Mouse (Mus musculus) lung, embryonic 14.5 days (tissue): ENCODE results near the gene Grk5. TPM values are rescaled to one million over a fixed set of nuclear protein-coding genes. Genes with fewer than 3 reads are reported as not detected.

Experiments
- ATAC-seq: fragments of 200-750 bp; cut with Nextera tagmentation; 2 replicates; pipeline ENCODE4 v1.8.0; 2017; ENCODE audit warnings: mild to moderate bottlenecking, moderate TSS enrichment, moderate library complexity; ENCODE audit not compliant: insufficient read depth
- DNase-seq: peaks from one replicate; pipeline ENCODE4 v3.0.0-alpha.2; 2015
- H3K27ac ChIP-seq: fragments of 300-500 bp; sonication (generic); 2 replicates; pipeline ENCODE4 v1.5.1; 2014; ENCODE audit warnings: low read depth, mild to moderate bottlenecking, moderate library complexity
- H3K27me3 ChIP-seq: fragments of 300-500 bp; sonication (generic); 2 replicates; pipeline ENCODE4 v1.6.1; 2014; ENCODE audit warnings: low read length, control low read depth; ENCODE audit not compliant: insufficient read depth
- H3K36me3 ChIP-seq: fragments of 300-500 bp; sonication (generic); 2 replicates; pipeline ENCODE4 v1.6.1; 2014; ENCODE audit warnings: control low read depth; ENCODE audit not compliant: insufficient read depth
- H3K4me1 ChIP-seq: fragments of 300-500 bp; sonication (generic); 2 replicates; pipeline ENCODE4 v1.6.1; 2014; ENCODE audit warnings: antibody characterized with exemption, control low read depth; ENCODE audit not compliant: insufficient read depth
- H3K4me2 ChIP-seq: fragments of 300-500 bp; sonication (generic); 2 replicates; pipeline ENCODE4 v1.6.1; 2014; ENCODE audit warnings: mild to moderate bottlenecking
- H3K4me3 ChIP-seq: fragments of 300-500 bp; sonication (generic); 2 replicates; pipeline ENCODE4 v1.5.1; 2014; ENCODE audit warnings: low read depth, low read length
- H3K9ac ChIP-seq: fragments of 300-500 bp; sonication (generic); 2 replicates; pipeline ENCODE4 v1.6.1; 2014
- H3K9me3 ChIP-seq: fragments of 300-500 bp; sonication (generic); 2 replicates; pipeline ENCODE4 v1.6.1; 2016; ENCODE audit warnings: low read depth, low read length, control low read depth
- CTCF ChIP-seq: IDR thresholded peaks from 2 replicates; pipeline ENCODE4 v1.5.1; 2016; ENCODE audit warnings: antibody characterized with exemption, low read depth
- WGBS: fragments of 180-500 bp; shearing (Covaris S2); extraction: QIAGEN DNeasy Blood & Tissue Kit; methylation state at CpG from one replicate; pipeline ENCODE4 v1.1.7; 2014; 5-methylcytosine and 5-hydroxymethylcytosine counted together
- polyA plus RNA-seq: library from polyadenylated mRNA; unstranded; fragments of >200 nt; fragmentation: Nextera tagmentation; extraction: Ambion mirVana; gene quantifications from 2 replicates; pipeline ENCODE4 v1.2.1, GENCODE M21; 2014

Gene Grk5
- polyA plus RNA-seq, 1 experiment from 2014 or later, result 4.5 TPM

DNA sequence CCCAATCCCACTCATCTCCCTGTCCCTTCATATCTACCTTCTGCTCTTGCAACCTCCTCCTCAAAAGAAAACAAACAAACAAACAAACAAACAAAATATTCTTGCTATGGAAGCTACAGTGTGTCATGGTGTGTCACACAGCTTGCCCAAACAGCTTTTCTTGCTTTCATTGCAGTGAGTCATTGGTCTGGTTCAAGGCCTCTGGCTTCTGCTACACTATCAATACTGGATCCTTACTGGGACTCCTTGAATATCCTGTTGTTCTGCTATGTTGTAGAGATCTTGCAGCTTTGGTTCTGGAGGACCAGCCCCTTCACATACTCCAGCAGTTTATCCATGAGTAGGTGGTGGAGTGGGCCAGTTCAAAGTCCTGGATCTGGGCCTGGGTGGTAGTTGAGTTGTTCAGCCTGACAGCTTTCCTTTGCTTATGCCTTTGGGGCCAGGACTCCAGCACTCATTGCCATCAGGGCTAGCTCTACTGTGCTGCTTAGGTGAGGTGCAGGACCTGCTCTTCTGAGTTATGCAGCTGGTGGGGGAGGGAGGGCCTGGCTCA, 66.7 kb downstream of the Grk5 start:
- DNase-seq (no peak), ATAC-seq (no peak)
- no peak overlapping the region for H3K4me3 ChIP-seq
- H3K27ac ChIP-seq, result no peak overlapping the region
- no peaks in the 10 kb centered on the region for H3K27me3 ChIP-seq
- H3K9ac ChIP-seq, result no peak overlapping the region
- TF ChIP-seq CTCF, result no peak
- H3K9me3 ChIP-seq, result no peaks in the 10 kb centered on the region
- H3K4me1 ChIP-seq, result 0 out of 2 replicates have a peak, but pooled peaks cover 3% of the 10 kb centered on the region
- H3K4me2 ChIP-seq, result no peak overlapping the region
- no peaks in the 10 kb centered on the region for H3K36me3 ChIP-seq

DNA sequence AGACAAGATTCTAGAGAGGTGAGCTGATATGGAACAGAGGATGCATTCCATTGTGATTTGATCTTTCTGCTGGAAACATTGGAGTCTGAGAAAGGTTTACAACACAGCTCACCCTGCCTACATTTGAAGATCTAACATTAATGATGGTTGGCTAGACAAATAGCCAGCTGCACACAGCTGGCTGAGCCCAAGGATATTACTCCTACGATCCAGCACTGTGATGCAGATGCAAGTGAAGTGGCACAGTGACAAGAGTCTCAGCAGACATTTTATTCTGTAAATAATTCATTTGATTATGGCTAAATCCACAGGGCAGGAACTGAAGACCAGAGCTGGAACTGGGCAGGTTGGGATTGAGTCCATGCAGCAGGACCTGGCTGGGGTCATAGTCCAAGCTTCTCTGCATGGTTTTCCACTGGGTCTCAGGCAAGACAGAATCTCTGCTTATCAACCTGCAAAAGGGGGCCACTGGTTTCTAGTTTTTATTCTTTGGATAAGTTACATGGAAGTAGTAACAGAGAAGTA, 70.2 kb downstream of the Grk5 start:
- H3K27me3 ChIP-seq, result no peaks in the 10 kb centered on the region
- 34% methylated on average over 1 of the region's 1 CpGs for WGBS
- DNase-seq (peak; percentile 81), ATAC-seq (peak; percentile 47)
- H3K4me3 ChIP-seq, result no peak overlapping the region
- H3K4me2 ChIP-seq, result no peak overlapping the region
- TF ChIP-seq CTCF, result no peak
- no peaks in the 10 kb centered on the region for H3K9me3 ChIP-seq
- no peaks in the 10 kb centered on the region for H3K36me3 ChIP-seq
- H3K4me1 ChIP-seq, result 0 out of 2 replicates have a peak, but pooled peaks cover 3% of the 10 kb centered on the region
- H3K27ac ChIP-seq, result no peak overlapping the region
- H3K9ac ChIP-seq, result no peak overlapping the region

DNA sequence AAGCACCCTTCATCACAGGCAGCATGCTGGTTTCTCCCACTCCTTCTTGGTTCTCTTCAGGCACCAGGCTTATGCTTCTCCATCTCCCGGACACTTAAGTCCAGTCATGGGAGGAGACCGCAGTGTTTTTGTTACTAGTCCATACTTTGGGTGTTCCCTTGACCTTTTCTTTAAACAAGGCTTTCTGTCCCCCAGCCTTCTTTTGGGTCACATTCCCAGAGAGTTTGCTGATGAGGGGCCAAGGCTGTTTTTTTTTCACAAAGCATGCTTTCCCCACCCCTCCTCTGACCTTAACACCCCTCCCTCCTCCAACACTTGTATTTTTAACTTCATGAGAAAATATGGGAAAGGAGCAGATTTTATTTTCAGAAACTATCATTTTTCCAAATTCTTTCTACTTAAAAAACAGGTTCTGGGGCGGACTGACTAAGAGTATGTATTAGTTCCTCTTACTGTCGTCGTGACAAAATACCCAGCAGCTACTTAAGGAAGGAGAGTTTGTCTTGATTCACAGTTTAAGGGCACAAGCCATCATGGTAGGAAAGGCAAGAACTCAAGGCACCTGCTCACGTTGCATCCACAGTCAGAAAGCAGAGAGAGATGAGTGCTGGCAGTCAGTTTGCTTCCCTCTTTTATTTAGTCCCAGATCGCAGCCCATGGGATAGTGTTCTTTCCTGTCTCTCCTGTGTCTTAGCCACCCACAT, 73.0 kb downstream of the Grk5 start:
- TF ChIP-seq CTCF, result no peak
- Histone ChIP-seq H3K27ac (no peak overlapping the region), H3K4me2 (no peak overlapping the region), H3K9ac (no peak overlapping the region), H3K27me3 (no peaks in the 10 kb centered on the region), H3K9me3 (no peaks in the 10 kb centered on the region), H3K4me1 (0 out of 2 replicates have a peak, but pooled peaks cover 3% of the 10 kb centered on the region), H3K36me3 (no peaks in the 10 kb centered on the region), H3K4me3 (no peak overlapping the region)
- WGBS, result 60% methylated on average over 7 of the region's 7 CpGs
- DNase-seq (peak; percentile 4), ATAC-seq (no peak)

- no peaks in the 10 kb centered on the region for H3K4me1 ChIP-seq
- H3K9me3 ChIP-seq, result no peaks in the 10 kb centered on the region
- no peak for DNase-seq
- no peak for TF ChIP-seq CTCF
- no peak for ATAC-seq
- no peak overlapping the region for H3K9ac ChIP-seq
- H3K4me2 ChIP-seq, result no peak overlapping the region
- 92% methylated on average over 1 of the region's 1 CpGs for WGBS
- H3K27ac ChIP-seq, result no peak overlapping the region
- no peaks in the 10 kb centered on the region for H3K36me3 ChIP-seq
- no peak overlapping the region for H3K4me3 ChIP-seq
- H3K27me3 ChIP-seq, result no peaks in the 10 kb centered on the region
Measured at GRCm38 (mm10) chr19:60967909-60968308, 78.4 kb downstream of the Grk5 start.

GRCm38 (mm10) chr19:60970406-60970805, 80.9 kb downstream of the Grk5 start:
- no peak for TF ChIP-seq CTCF
- Histone ChIP-seq H3K27ac (no peak overlapping the region), H3K4me1 (no peaks in the 10 kb centered on the region), H3K27me3 (no peaks in the 10 kb centered on the region), H3K9me3 (no peaks in the 10 kb centered on the region), H3K36me3 (no peaks in the 10 kb centered on the region), H3K9ac (no peak overlapping the region), H3K4me2 (no peak overlapping the region), H3K4me3 (no peak overlapping the region)
- no peak for ATAC-seq
- WGBS, result 73% methylated on average over 3 of the region's 3 CpGs
- DNase-seq, result no peak

DNA sequence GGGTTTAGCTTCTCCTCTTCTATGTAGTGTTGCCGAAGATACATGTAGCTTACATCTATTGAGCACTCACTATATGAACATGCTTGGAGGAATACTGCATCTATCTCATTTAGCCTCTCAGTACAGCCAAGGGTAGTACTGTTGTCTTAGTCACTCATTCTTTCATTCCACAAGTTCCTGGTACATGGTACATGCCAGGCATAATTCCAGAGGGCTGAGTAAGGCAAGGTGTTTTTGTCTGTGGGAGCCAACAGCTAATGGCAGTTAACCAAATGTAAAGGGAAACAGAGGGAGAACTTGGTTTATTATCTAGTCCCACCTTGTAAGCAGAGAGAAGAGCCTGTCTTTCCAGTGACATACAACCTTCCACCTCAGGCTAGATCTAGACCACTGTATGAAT, 82.0 kb downstream of the Grk5 start:
- no peaks in the 10 kb centered on the region for H3K36me3 ChIP-seq
- no peaks in the 10 kb centered on the region for H3K4me1 ChIP-seq
- ATAC-seq (no peak), DNase-seq (no peak)
- no peak overlapping the region for H3K9ac ChIP-seq
- H3K27me3 ChIP-seq, result no peaks in the 10 kb centered on the region
- no peak overlapping the region for H3K4me2 ChIP-seq
- H3K4me3 ChIP-seq, result no peak overlapping the region
- no peak for TF ChIP-seq CTCF
- H3K9me3 ChIP-seq, result no peaks in the 10 kb centered on the region
- H3K27ac ChIP-seq, result no peak overlapping the region
- 91% methylated on average over 1 of the region's 1 CpGs for WGBS

DNA sequence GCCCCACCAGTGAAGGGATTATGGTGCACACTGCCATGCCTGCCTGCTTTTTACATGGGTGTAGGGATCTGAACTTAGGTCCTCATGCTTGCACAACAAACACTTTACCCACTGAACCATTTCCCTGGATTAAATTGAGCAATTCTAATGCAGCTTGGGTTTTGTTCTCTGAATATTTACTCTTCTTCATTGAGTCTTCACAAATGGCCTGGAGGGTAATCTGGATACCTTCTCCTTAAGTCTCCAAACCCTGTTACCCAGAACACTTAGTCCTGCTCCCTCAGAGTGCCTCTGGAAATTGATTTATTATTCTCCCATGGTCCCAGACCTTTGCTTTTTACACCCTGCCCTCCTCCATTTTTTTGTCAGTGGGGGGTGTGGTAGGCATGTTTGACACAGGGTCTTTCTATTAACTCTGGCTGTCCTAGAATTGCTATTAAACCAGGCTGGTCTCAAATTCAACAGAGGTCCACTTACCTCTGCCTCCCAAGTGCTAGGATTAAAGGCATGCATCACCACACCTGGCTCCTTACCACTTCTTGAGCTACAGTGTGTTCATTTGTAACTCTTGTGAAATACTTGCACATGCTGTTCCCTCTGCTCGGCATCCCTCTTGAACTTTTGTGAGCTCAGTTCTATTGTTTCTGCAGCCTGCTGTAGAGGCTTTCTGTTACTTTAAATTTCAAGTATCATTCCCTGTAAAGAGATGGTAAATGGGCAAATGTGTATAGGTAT, 82.9 kb downstream of the Grk5 start:
- H3K27ac ChIP-seq, result no peak overlapping the region

More for the DNA sequence above, 82.9 kb downstream of the Grk5 start:
- no peak for ATAC-seq
- no peak for TF ChIP-seq CTCF
- H3K4me2 ChIP-seq, result no peak overlapping the region
- no peak overlapping the region for H3K9ac ChIP-seq
- 65% methylated on average over 1 of the region's 1 CpGs for WGBS
- H3K4me1 ChIP-seq, result no peaks in the 10 kb centered on the region
- H3K36me3 ChIP-seq, result no peaks in the 10 kb centered on the region
- H3K9me3 ChIP-seq, result no peaks in the 10 kb centered on the region
- no peaks in the 10 kb centered on the region for H3K27me3 ChIP-seq
- no peak overlapping the region for H3K4me3 ChIP-seq
- DNase-seq, result no peak
